Mouse (Mus musculus) left cerebral cortex, adult 18-20 months (tissue): ENCODE data around the gene Pgpep1. TPM values are rescaled to one million over a fixed set of nuclear protein-coding genes. Genes with fewer than 3 reads are reported as not detected.

Experiments
- DNase-seq, 2 experiments: peaks; one replicate each; pipeline ENCODE4 v3.0.0; 2021 to 2022; ENCODE audit warnings: low spot score in 2 of 2, mixed read lengths in 1 of 2
- long read RNA-seq, 2 experiments: library from polyadenylated mRNA; stranded (forward); transcript quantifications; one replicate each; pipeline ENCODE4 v2.0.0; 2021
- total RNA-seq, 2 experiments: library from RNA; stranded (reverse); gene quantifications; 2 replicates each; pipeline ENCODE4 v1.2.3; 2021

Gene Pgpep1
- total RNA-seq = 10 to 100 TPM; 11.6 to 17.9 TPM
- long read RNA-seq, experiment 1, full-length matches to known transcripts = 11 of 12 reads
- long read RNA-seq, experiment 1, partial matches to known transcripts = 0 of 12 reads
- long read RNA-seq, experiment 1, other reads (novel, unspliced or antisense) = 1 of 12 reads
- long read RNA-seq, experiment 2, full-length matches to known transcripts = 11 of 11 reads
- long read RNA-seq, experiment 2, partial matches to known transcripts = 0 of 11 reads
- long read RNA-seq, experiment 2, other reads (novel, unspliced or antisense) = 0 of 11 reads

DNA sequence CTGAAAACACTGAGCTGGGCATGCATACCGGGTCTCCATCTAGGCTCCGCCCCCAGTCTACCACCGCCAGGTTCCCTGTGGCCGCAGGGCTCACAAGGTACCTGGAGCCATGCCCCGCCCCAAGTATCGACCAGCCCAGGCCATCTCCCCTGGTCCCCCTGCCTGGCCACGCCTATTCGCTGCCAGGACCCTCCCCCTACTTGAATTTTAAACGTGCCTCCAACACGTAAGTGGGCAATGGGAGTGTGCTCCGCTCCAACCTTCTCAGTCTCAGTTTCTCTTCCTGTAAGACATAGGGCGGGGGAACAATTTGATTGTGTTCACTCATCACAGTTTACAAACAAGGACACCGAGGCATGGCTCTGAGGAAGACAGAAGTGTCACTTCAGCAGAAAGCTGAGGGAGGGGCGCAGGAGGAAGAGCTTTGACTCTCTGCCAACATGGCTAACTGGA lies at the start of gene Pgpep1:
Pgpep1 (minus strand) TSS at position 116 of the 453 bp plus-strand sequence.
- DNase-seq = no peak

DNA sequence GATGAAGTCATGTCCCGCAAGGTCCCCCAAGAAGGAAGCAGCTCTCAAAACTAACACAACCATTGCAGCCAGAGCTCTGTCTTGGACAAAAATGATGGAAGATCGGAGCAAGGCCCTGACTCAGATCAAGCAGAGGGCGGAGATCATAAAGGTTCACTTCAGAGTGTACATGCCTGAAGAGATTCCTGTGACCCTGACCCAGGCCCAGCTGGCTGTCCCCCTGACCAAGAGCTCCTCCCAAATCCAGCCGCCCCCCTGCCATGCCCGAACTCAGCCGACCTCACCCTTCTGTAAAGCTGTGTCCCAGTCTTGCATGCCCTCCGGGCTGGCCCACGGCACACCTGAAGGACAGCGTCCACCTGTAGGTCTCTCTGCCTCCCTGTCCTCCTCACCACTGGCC lies 49.6 kb upstream of the Pgpep1 start:
- no peak for DNase-seq

DNA sequence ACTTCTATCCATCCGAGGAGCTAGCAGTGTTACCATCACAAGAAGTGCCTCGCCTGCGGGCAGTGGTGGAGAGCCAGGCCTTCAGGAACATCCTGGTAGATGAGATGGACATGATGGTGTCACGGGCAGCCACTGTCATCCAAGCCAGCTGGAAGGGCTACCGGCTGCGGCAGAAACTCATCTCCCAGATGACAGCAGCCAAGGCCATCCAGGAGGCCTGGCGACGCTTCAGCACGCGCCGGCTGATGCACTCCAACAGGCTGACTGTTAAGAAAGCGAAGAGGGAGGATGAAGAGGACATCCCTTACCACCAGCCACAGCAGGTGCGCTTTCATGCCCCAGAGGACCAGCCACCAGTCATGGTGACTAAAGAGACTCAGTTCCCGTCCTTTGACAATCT lies 48.1 kb upstream of the Pgpep1 start:
- DNase-seq = no peak

DNA sequence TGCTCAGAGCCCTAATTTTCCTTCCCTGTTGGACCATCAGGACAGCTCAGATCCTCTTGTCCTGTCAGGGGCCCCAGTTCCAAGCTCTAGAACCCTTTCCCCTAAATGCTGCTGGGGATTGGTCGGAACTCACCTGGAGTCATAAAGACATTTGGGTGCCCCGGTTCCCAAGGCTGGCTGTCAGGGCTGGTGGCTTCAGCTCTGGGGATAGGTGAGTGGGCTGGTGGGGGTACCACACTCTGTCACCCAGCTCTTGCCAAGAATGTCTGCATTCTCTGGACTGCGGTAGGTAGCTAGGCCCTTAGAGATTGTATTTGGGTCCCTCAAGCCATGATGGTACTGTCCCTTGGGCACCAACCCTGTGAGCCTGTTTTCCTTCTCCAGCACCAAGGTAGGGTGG lies 43.1 kb upstream of the Pgpep1 start, which contains the start of gene Iqcn:
Iqcn (plus strand) TSS at position 171 of the 400 bp plus-strand sequence.
- DNase-seq = no peak

DNA sequence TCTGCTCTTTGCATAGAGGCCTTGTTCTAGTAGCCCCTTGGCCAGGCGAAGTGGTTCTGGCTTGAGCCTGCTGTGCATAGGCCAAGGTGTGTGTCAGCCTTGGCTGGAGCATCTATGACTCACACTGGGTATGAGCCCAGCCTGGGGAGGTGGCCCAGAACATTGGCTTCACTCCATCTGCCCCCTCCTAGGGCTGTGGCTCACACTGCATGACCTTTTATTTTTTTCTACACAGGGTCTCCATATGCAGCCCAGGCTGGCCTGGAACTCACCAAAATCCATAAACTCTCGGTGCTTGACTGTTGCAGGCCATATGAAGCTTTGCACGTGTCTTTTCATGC lies 42.6 kb upstream of the Pgpep1 start:
- no peak for DNase-seq

DNA sequence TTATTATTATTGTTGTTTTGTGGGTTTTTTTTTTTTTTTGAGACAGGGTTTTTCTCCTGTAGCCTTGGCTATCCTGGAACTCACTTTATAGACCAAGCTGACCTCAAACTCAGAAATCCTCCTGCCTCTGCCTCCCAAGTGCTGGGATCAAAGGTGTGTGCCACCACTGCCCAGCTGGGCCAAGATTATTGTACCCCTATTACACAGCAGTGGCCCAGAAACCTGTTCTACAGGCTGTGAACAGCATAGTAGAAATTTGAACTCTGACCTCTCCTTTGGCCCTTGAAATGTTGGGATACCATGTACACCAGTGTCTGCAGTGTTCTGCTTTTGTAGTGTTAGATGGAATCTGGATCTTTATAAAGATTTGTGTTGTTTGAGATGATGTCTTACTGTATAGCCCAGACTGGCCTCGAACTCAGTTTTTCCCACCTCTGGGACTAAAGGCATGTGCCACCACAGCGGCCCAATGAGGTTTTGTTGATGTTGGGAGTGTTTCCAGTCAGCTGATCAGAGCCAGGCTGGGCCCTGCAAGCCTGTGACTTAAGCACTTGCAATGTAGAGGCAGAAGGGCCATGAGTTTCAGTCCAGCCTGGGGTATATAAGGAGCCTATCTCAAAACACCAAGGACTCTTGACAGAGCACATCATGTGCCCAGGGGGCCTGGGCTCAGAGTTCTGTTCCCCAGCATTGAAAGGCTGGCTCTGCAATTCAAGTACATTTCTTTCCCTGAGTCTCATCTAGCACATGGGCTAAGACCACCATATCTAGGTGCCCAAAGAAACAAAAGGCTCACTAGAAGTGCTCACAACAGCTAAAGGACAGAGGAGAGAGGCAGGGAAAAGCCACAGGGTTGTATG lies 42.0 kb upstream of the Pgpep1 start:
- DNase-seq = no peak

DNA sequence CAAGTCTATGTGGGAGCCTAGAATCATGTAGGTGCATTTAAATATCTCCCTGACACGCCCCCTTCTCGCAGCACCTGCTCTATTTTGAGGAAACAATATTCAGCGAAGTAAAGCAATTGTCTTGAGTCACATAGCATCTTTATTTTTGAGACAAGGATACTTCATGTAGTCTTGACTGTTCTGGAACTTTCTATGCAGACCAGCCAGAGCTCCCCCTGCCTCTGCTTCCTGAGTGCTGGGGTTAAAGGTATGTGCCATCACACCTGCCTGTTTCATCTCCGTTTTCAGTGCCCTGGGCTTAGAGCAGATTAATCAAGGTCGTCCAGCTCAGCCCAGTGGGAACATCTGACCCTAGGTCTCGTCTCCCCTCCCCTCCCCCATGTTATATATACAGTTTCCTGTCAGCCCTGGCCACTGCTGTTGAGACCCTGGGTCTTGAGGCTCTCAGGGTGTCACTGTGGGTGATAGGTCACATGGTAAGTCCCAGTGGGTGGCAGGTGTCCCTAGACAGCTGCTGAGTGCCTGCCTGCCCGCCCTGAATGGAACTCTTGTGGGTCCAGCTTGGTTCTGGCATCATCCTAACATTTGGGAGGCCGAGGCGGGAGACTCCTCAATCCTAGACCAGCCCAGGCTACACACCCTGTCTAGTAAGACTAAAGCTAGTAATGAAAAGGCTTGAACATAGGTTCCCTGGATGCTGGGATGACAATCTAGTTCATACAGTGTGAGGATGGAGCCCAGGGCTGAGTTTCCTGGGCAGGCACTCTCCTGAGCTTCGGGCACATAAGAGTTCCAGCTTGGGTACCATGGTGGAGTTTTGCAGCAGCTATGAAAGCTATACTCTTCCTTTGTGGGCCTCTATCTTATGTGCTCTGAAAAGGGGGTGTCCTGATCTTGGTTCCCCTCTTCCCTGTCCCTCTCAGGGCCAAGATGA lies 41.1 kb upstream of the Pgpep1 start:
- DNase-seq = no peak

DNA sequence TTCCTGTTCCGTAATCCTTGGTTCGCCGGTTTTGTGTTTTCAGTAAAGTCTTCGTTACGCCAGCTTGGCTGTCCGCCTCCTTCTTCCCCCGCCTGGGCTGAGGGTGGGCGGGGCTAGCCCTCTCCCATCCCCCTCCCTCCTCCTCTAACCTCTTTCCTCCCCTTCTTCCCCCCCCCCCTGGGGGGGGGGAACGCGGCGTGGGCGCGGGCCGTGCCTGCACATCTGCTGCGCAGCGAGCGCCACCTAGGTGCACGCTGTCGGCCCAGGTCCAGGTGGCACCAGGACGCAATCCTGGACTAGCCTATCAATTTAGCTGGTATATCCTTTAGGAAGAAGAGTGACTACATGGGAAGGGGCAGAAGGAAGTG lies 40.4 kb upstream of the Pgpep1 start:
- DNase-seq = peak; percentile 77 to 88

DNA sequence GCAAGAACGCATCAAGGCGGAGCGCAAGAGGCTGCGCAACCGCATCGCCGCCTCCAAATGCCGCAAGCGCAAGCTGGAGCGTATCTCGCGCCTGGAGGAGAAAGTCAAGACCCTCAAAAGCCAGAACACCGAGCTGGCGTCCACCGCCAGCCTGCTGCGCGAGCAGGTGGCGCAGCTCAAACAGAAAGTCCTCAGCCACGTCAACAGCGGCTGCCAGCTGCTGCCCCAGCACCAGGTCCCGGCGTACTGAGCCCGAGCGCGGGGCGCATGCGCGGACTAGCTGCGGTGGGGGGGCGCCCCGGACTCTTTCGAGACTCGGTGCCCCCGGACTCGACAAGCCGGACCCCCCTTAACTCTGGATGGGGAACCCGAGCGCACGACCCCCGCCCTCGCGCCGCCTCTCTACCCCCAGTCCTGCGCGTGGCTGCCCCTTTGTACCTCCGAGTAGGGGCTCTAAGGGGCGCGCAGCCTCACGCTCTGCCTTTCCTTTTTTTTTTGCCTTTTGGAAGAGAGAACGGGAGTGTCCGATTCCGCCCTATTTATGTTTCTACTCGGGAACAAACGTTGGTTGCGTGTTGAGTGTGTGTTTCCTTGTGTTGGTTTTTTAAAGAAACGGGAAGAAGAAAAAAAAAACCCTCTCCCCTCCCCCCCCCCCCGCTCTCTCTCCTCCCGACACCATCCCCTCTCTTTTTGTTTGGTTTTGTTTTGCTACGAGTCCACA lies 39.8 kb upstream of the Pgpep1 start:
- peak; percentile 65 to 70 for DNase-seq

DNA sequence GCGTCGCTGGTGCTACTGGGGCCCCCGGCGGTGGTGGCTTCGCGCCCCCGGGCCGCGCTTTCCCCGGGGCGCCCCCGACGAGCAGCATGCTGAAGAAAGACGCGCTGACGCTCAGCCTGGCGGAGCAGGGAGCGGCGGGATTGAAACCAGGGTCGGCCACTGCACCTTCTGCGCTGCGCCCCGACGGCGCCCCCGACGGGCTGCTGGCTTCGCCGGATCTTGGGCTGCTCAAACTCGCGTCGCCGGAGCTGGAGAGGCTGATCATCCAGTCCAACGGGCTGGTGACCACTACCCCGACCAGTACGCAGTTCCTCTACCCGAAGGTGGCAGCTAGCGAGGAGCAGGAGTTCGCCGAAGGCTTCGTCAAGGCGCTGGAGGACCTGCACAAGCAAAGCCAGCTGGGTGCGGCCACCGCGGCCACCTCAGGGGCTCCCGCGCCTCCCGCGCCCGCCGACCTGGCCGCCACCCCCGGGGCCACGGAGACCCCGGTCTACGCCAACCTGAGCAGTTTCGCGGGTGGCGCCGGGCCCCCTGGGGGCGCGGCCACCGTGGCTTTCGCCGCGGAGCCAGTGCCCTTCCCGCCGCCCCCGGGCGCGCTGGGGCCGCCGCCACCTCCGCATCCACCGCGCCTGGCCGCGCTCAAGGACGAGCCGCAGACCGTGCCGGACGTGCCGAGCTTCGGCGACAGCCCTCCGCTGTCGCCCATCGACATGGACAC lies 39.1 kb upstream of the Pgpep1 start:
- peak in 1 of 2 experiments; percentile 67 for DNase-seq

DNA sequence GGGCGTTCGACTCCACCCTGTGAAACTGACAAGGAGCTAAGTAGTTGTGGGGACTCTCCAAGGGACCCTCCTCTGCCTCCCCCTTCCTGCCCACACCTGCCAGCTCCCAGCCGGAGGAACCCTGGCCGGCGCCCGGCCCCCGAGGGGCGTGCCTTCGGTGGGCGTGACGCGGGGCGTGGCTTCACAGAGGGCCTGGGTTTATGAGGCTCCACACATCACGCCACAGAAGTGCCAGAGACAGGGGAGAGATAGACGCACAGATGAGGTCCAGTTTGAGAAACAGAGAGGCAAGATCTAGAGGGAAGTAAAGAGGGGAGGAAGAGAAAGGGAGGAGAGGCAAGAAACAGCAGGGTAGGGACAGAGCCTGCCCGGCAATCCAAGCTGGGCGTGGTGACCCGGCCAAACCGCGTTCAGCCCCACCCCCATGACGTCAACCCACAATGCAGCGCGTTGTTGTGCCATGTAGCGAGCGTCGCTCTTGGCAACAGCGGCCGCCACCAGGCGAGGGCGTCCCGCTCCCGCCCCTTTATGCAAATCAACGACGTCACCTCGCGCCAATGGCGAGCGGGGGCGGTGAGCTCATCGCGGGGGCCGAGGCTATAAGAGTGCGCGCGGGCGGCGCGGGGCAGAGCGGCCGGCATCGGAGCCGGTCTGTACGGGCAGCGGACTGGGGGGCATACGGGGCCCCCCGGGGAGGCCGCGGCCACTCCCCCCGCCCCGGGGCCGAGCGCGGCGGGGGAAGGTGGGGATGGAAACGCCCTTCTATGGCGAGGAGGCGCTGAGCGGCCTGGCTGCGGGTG lies 38.3 kb upstream of the Pgpep1 start, which contains the start of gene Jund:
Jund (plus strand) TSS at position 640 of the 800 bp plus-strand sequence.
- peak; percentile 98 to 99 for DNase-seq

DNA sequence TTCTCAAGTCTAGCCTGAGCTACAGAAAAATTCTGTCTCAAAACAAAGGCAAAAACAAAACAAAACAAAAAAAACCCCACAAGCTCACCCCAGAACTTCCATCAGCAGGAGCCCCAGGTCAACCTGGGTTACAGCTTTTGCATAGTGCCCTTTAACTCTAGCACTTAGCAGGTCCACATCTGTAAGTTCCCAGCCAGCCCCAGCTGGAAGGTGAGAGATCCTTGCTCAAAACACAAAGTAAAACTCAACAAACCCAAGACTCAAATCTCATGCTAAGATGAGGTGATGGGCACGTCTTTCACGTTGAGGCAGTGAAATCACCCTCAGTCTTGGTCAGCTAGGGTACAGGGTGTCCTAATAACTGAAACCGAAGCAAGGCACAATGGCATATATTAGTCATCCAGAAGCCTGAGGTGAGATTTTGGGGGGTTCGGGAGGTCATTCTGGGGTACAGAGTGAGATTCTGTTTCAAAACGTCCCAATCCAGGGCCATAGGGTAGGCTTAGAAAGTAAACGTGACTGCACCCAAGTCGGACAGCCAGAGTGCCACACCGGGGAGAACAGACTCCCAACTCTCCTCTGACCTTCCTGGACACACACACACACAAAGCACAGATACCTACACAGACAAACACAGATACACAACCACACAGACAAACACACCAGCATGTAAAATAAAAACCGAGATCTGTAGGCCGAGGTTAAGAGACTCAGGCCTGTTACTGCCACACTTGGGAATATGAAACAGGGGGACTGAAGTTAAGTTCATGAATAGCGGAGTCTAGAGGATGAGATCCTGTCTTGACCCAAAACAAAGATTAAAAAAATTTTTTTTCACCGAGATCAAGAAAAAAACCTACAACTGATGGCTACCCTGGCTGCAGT lies 37.4 kb upstream of the Pgpep1 start:
- DNase-seq = no peak

DNA sequence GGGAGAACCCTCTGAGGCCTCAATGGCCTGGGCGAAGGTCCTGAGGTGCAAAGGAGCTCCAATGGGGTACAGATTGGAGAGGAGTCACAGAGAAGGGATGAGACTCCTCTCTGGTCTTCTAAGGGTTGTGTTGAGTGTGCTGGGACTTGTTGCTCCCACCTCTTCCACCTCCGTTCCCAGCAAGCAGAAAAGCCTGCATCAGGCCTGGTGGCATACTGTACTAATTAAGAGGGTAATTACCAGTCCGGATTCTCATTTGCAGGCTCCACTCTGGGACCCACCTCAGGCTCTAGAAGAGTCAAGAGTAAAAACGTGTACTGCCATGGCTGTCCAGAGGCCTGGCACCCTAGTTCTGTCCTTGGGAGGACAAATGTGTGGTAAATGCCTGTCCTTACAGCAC lies 36.8 kb upstream of the Pgpep1 start:
- DNase-seq = no peak

DNA sequence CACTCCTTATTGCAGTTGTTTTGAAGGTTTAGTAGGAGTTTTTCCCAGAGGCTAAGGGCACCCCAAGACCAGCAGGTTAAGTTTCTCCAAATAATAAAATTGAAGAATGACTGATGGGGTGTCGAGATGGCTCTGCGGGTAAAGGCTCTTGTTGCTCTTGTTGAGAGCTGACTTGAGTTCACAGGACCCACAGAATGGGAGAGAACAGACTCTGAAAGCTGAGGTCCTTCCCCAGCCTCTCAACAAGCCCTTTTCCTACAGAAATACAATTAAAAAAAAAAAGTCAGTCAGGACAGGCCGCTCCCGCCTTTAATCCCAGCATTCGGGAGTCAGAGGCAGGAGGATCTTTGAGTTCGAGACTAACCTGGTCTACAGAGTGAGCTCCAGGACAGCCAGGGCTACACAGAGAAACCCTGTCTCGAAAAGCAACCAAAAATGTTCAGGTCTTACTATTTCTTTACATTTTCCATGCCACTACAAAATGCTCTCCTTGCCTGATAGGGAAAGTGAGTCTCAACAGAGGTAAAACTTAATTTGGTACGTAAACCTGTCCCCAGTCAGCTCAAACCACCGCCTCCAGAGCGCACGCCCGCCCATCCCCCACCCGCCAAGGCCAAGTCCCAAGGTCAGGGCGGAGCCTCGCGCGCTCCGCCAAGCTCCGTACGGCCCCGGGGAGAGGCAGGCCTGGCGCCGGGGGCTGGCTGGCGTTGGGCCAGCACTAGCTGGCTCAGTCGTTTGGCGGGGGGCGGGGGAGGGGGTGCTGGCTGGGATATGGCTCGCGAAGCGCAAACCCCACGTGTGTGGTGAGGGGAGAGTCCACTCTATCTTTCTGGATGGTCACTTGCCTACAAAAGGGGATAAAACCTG lies 36.1 kb upstream of the Pgpep1 start:
- DNase-seq = no peak

DNA sequence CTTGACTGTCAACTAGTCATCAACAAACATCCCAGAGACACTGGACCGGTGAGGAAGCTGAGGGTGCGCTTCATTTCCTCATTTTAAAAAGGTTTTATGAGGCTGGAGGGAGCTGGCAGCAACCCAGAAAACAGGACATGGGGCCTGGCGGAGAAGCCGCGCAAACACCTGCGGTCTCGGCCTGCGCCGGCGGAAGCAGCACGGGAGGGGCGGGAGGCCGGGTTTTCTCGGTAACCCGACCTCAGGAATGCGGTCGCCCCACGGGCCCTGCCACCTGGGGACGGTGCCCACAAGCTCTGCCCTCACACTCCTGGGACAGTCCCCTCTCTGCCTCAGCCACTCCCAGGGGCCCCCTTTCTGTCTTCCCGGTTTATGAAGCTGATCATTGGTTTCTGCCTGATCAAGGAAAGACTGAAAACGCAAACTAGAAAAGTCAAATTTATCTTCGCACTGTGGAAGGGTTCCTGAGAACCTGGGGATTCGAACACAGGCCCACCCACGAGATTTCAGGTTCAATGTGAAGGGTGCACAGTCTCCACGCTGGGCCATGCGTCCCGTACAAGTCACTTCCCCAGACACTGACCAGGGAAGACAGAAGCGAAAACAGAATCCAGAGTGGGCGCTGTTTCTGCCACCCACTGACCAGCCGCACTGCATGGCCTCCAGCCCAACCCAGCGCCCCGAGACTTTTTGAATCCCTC lies 35.3 kb upstream of the Pgpep1 start:
- DNase-seq = no peak

DNA sequence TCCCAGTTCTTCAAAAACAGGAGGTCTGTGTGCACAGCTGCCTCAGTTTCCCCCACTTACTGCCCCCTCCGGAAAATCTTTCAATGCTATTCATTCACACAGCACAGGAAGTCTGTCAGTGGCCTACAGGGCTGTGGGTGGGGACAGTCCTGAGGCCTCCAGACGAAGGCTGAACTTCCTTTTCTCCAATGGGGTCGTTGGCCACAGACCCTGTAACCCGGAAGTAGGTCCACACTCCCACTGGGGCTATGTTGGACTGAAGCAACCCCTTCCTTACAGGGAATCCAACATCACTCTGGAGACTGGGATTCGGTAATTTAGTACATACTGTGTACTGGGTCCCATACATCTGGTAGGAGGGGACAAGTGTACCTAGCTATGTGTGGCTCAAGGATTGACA lies 33.4 kb upstream of the Pgpep1 start:
- DNase-seq = no peak
